Mouse (Mus musculus) neural tube, embryonic 14.5 days (tissue): ENCODE measurements at regions not wholly inside any gene's neighbourhood (a gene's known extent, or its start where the extent isn't known, plus 50 kb on each side); places are given as distances from the start of the nearest gene placed in this dataset.

Experiments used
- ATAC-seq: fragments of 200-750 bp; cut with Nextera tagmentation; 2 replicates; pipeline ENCODE4 v1.8.0; 2017; ENCODE audit warnings: low read depth, mild to moderate bottlenecking, moderate TSS enrichment, moderate library complexity
- H3K27ac ChIP-seq: fragments of 300-500 bp; sonication (generic); 2 replicates; pipeline ENCODE4 v1.5.1; 2014; ENCODE audit warnings: low read depth, mild to moderate bottlenecking, control low read depth, low read length, moderate library complexity, mixed read lengths
- H3K27me3 ChIP-seq: fragments of 300-500 bp; sonication (generic); 2 replicates; pipeline ENCODE4 v1.6.1; 2014; ENCODE audit warnings: low read length; ENCODE audit not compliant: control insufficient read depth, insufficient read depth
- H3K36me3 ChIP-seq: fragments of 300-500 bp; sonication (generic); 2 replicates; pipeline ENCODE4 v1.6.1; 2014; ENCODE audit warnings: low read length, mixed read lengths; ENCODE audit not compliant: control insufficient read depth, insufficient read depth
- H3K4me1 ChIP-seq: fragments of 300-500 bp; sonication (generic); 2 replicates; pipeline ENCODE4 v1.6.1; 2014; ENCODE audit warnings: low read length; ENCODE audit not compliant: control insufficient read depth, insufficient read depth
- H3K4me2 ChIP-seq: fragments of 300-500 bp; sonication (generic); 2 replicates; pipeline ENCODE4 v1.6.1; 2014; ENCODE audit warnings: mild to moderate bottlenecking, low read depth, low read length, control low read depth
- H3K4me3 ChIP-seq: fragments of 300-500 bp; sonication (generic); 2 replicates; pipeline ENCODE4 v1.5.1; 2014; ENCODE audit warnings: low read depth, low read length, control low read depth, mixed read lengths
- H3K9ac ChIP-seq: fragments of 300-500 bp; sonication (generic); replicated peaks from 2 replicates; pipeline ENCODE4 v1.6.1; 2014; ENCODE audit warnings: low read depth, mild to moderate bottlenecking, control low read depth, low read length, mixed read lengths
- H3K9me3 ChIP-seq: fragments of 300-500 bp; sonication (generic); 2 replicates; pipeline ENCODE4 v1.6.1; 2016; ENCODE audit warnings: low read length; ENCODE audit not compliant: control insufficient read depth
- WGBS: fragments of 180-500 bp; shearing (Covaris S2); extraction: QIAGEN DNeasy Blood & Tissue Kit; methylation state at CpG from one replicate; pipeline ENCODE4 v1.1.7; 2014; 5-methylcytosine and 5-hydroxymethylcytosine counted together

DNA sequence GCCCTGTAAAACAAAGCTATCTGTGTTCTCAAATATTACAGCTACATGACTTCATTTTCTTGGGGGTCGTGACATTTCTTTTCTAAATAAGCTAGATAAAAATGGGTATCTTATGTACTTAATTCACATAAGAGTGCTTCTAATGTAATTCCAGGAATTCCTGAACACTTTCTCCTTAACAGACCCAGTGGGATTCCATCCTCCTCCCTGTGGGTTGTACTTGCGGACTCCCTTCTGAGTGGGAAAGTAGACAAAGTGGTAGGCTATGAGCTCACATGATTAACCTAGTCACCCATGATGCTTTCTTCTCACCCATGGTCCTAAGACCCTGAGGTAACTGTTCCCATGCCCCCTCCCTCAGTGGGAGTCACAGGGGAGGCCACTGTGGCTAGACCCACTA is 212.7 kb upstream of the Mon1b start:
- H3K4me2 ChIP-seq: no peak overlapping the region
- no peak overlapping the region for H3K9ac ChIP-seq
- H3K27ac ChIP-seq: no peak overlapping the region
- WGBS: 84% methylated on average over 2 of the region's 2 CpGs
- no peaks in the 10 kb centered on the region for H3K9me3 ChIP-seq
- H3K27me3 ChIP-seq: no peaks in the 10 kb centered on the region
- no peak overlapping the region for H3K4me3 ChIP-seq
- no peaks in the 10 kb centered on the region for H3K36me3 ChIP-seq
- no peak for ATAC-seq
- no peaks in the 10 kb centered on the region for H3K4me1 ChIP-seq

DNA sequence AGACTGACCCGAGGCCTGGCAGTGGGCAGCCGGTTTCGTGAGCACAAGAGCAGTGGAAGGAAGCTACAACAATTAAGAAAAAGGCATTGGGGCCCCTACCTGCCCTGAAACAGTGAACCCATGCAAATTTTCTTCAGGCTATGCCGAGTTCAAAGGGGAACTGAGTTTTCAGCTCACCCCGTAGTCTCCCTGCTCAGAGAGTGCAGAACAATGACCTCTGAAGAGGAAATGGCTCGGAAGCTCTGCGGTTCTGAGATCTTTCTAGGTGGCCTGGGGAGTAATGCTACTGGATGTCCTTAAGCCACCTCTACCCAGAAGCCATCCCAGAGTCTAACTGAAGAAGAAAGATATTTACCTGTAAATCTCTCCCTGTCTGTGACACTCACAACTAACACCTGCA is 196.3 kb upstream of the Mon1b start:
- H3K27me3 ChIP-seq: no peaks in the 10 kb centered on the region
- no peak overlapping the region for H3K4me2 ChIP-seq
- H3K4me1 ChIP-seq: no peaks in the 10 kb centered on the region
- H3K4me3 ChIP-seq: no peak overlapping the region
- H3K36me3 ChIP-seq: no peaks in the 10 kb centered on the region
- no peak overlapping the region for H3K9ac ChIP-seq
- H3K9me3 ChIP-seq: no peaks in the 10 kb centered on the region
- ATAC-seq: no peak
- WGBS: 59% methylated on average over 7 of the region's 7 CpGs
- no peak overlapping the region for H3K27ac ChIP-seq

DNA sequence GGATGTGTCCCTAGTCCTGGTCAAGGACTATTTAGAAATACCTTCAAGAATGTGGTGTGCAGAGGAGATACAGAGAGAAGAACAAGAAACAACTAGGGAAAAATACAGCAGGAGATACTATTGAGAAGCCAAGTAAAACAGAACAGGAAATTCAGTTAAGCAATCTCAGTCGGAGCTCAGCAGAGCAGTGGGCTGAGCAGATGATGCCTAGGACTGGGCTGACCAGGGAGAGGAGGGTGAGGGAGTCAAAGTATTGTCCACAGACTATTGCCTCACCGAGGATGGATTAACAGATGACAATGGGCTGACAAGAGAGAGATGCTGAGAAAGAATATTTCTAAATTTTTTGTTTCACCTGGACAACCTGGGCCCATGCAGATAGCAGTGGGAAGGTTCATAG is 181.4 kb upstream of the Mon1b start:
- no peaks in the 10 kb centered on the region for H3K27me3 ChIP-seq
- no peak overlapping the region for H3K4me2 ChIP-seq
- H3K36me3 ChIP-seq: no peaks in the 10 kb centered on the region
- no peak overlapping the region for H3K4me3 ChIP-seq
- no peak for ATAC-seq
- H3K9me3 ChIP-seq: no peaks in the 10 kb centered on the region
- no peak overlapping the region for H3K9ac ChIP-seq
- no peaks in the 10 kb centered on the region for H3K4me1 ChIP-seq
- no peak overlapping the region for H3K27ac ChIP-seq
- 87% methylated on average over 2 of the region's 2 CpGs for WGBS

DNA sequence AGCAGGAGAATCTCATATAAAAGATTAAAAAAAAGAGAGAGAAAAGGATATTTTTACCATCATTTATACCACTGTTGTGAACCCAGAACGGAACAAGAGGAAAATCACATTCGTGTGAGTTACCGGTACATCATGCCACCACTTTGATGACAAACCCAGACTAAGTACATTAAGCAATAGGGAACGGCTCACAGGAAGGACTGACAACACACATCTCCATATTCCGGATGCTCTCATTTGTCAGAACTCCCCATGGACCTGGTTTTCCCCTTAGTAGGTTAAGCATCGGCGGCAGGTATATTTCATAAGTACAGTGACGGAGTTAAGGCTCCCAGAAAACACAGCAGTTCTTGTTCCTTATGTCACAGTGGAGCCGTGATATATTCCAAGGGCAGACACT is 170.8 kb upstream of the Mon1b start:
- Histone ChIP-seq H3K4me2 (no peak overlapping the region), H3K27me3 (no peaks in the 10 kb centered on the region), H3K9ac (no peak overlapping the region), H3K36me3 (no peaks in the 10 kb centered on the region), H3K4me3 (no peak overlapping the region), H3K27ac (no peak overlapping the region), H3K4me1 (no peaks in the 10 kb centered on the region), H3K9me3 (no peaks in the 10 kb centered on the region)
- no peak for ATAC-seq
- 58% methylated on average over 9 of the region's 9 CpGs for WGBS

DNA sequence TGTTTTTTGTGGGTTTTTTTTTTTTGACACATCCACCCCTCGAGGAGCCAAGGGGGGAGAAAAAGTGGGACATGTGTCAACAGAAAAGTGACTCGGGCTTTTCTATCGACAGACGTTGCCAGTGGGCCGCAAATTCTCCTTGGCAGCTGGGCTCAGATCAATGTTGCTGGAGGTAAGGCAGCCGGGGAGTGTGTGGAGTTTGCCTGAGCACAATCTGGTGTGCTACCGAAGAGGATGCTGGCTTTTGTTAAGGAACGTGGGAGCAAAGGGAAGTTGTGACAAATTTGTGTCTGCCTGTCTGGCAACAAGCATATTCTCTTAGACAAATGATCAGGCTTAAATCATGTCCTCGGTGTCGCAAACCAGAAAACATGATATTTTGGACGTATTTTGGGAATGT is 170.2 kb upstream of the Mon1b start:
- Histone ChIP-seq H3K36me3 (no peaks in the 10 kb centered on the region), H3K27me3 (no peaks in the 10 kb centered on the region), H3K4me1 (no peaks in the 10 kb centered on the region), H3K27ac (no peak overlapping the region), H3K4me2 (no peak overlapping the region), H3K4me3 (no peak overlapping the region), H3K9me3 (no peaks in the 10 kb centered on the region), H3K9ac (no peak overlapping the region)
- ATAC-seq: no peak
- WGBS: 47% methylated on average over 11 of the region's 11 CpGs

DNA sequence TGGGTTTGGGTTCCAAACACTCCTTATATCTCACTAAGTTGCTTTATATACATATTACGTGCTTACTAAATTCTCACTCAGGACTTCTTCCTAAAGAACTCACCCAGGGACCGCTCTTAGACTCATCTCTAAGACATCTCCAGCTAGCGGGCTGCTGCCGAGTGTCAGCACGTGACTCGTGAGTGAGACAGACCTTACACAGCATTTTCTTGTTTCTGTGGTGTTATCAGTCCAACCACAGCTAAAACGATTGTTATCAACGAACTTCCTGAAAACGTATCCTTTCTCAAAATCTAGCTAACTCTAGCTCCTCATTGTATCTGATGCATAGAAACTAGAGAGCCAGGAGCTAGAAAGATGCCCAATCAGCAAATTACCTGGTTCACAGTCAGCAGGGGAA is 168.7 kb upstream of the Mon1b start:
- H3K9ac ChIP-seq: no peak overlapping the region
- no peaks in the 10 kb centered on the region for H3K27me3 ChIP-seq
- no peaks in the 10 kb centered on the region for H3K4me1 ChIP-seq
- 94% methylated on average over 9 of the region's 9 CpGs for WGBS
- H3K9me3 ChIP-seq: no peaks in the 10 kb centered on the region
- no peaks in the 10 kb centered on the region for H3K36me3 ChIP-seq
- H3K4me2 ChIP-seq: no peak overlapping the region
- no peak for ATAC-seq
- no peak overlapping the region for H3K4me3 ChIP-seq
- no peak overlapping the region for H3K27ac ChIP-seq

DNA sequence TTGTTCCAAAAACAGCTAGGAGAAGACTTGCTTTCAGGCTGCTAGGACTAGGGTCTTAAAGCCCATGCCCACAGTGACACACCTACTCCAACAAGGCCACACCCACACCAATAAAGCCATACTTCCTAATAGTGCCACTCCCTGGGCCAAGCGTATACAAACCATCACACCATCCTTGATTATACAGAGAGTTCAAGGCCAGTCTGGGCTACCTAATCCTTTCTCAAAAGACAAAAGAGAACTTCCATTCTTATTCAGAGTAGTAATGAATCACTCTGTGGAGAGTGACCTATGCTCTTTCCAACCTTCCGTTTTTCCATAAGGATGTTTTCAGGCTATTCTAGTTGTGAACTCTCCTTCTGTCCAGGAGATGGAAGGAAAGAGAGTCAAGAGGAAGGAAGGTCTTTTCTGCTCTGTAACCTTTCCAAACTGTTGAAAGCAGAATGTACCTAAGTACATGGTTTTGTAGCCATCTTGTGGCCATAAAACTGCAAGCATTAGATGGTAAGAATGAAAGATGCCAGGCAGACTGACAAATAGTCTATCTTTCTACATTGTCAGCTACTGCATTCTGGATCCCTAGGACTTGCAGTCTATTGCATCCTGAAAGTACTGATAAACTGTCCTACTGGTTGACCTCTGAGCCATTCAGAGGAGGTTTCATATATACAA is 145.8 kb upstream of the Mon1b start:
- no peaks in the 10 kb centered on the region for H3K9me3 ChIP-seq
- H3K4me2 ChIP-seq: no peak overlapping the region
- H3K36me3 ChIP-seq: no peaks in the 10 kb centered on the region
- no peaks in the 10 kb centered on the region for H3K4me1 ChIP-seq
- no peak overlapping the region for H3K27ac ChIP-seq
- no peak overlapping the region for H3K4me3 ChIP-seq
- 69% methylated on average over 2 of the region's 2 CpGs for WGBS
- ATAC-seq: no peak
- H3K27me3 ChIP-seq: no peaks in the 10 kb centered on the region
- no peak overlapping the region for H3K9ac ChIP-seq

DNA sequence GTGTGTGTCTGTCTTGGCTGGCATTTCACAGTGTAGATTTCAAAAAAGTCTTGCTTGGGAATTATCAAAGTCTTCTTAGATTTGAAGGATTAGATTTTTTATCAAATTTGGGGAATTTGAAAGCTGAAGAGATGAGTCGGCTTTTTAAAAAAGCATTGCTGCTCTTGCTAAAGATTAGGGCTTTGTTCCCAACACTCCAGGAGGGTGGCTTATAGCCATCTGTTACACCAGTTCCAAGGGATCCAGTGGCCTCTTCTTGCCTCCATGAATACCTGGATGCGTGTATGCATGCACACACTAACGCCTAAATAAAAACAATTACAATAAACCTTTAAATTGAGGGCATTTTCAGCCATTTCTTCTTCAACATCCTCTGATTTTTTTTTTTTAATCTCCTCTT is 144.5 kb upstream of the Mon1b start:
- Histone ChIP-seq H3K4me2 (no peak overlapping the region), H3K27me3 (no peaks in the 10 kb centered on the region), H3K9ac (no peak overlapping the region), H3K4me3 (no peak overlapping the region), H3K9me3 (no peaks in the 10 kb centered on the region), H3K36me3 (no peaks in the 10 kb centered on the region), H3K27ac (no peak overlapping the region), H3K4me1 (no peaks in the 10 kb centered on the region)
- ATAC-seq: no peak
- WGBS: 80% methylated on average over 3 of the region's 3 CpGs

DNA sequence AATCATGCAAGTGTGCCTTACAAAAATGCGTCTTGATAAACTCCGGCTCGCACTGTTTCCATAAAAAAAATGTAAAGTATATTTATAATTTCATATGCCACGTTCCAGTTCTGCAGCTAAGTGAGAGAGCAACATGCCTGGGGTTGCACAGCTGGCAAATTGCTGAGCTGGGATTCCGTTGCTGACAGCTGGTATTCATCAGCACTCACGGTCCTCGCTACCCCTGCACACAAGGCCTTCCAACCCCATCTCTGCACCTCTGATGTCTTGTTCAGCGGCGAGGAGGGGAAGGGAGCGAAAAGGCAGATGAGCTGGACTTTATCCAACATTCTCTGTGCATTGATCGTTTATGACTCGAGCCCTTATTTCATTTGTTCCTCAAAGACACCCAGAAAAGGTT is 138.5 kb upstream of the Mon1b start:
- Histone ChIP-seq H3K36me3 (no peaks in the 10 kb centered on the region), H3K9me3 (no peaks in the 10 kb centered on the region), H3K4me3 (no peak overlapping the region), H3K4me1 (no peaks in the 10 kb centered on the region), H3K27me3 (no peaks in the 10 kb centered on the region), H3K4me2 (no peak overlapping the region), H3K27ac (no peak overlapping the region), H3K9ac (no peak overlapping the region)
- no peak for ATAC-seq
- 57% methylated on average over 12 of the region's 12 CpGs for WGBS
